ENCODE assay signal across 8 mouse cellular contexts in genomic region chr12:16639078-16639771, GRCm38 (mm10). TPM values are rescaled to one million over a fixed set of nuclear protein-coding genes. Genes with fewer than 3 reads are reported as not detected.
DNase-seq lines count a peak whose midpoint lies in the region; ATAC-seq and TF ChIP-seq lines count a peak whose summit lies in the region.

No protein-coding gene starts in this region.

- no peaks in the 10 kb centered on the region for H3K36me3 ChIP-seq in lung, postnatal 0 days (ENCODE audit: insufficient read depth, low read length)

- peak; percentile 68 for DNase-seq in gastrocnemius, adult 2 months
- DNase-seq in gastrocnemius, postnatal 4 days (ENCODE audit: low spot score in 2 of 2) = no peak
- DNase-seq in lung, postnatal 0 days (ENCODE audit: low spot score) = no peak
- no peak for DNase-seq in lung, postnatal 14 days
- DNase-seq in naive thymus-derived CD4-positive, alpha-beta T cell, adult 2 months (ENCODE audit: low read depth) = peak; percentile 25
- no peak for DNase-seq in T-cell, adult 2 months (ENCODE audit: low spot score)

- 58% methylated on average over 12 of the region's 12 CpGs for WGBS in lung, postnatal 0 days

- no peak overlapping the region for H3K9ac ChIP-seq in lung, postnatal 0 days (replicated peaks; ENCODE audit: low read depth)

- intact Hi-C loops in gastrocnemius, adult 2 months (cut with DNase I) = no loop called here

- ATAC-seq in lung, postnatal 0 days = no peak
- no peak for ATAC-seq in erythroblast, adult 5-6 weeks (replicated peaks; ENCODE audit: low FRiP score, poor library complexity, severe bottlenecking)

- H3K4me2 ChIP-seq in lung, postnatal 0 days (replicated peaks; ENCODE audit: low read depth, low read length) = no peak overlapping the region

- H3K27ac ChIP-seq in gastrocnemius, adult 2 months = peak overlapping the region; percentile 90
- H3K27ac ChIP-seq in lung, postnatal 0 days (ENCODE audit: low read length) = no peak overlapping the region
- H3K27ac ChIP-seq in cortical plate, adult 2 months (ENCODE audit: insufficient read depth, low read length) = no peak overlapping the region

- no peaks in the 10 kb centered on the region for H3K27me3 ChIP-seq in lung, postnatal 0 days (replicated peaks; ENCODE audit: insufficient read depth, low read length)

- no peaks in the 10 kb centered on the region for H3K9me3 ChIP-seq in lung, postnatal 0 days (ENCODE audit: low read length)

- H3K4me1 ChIP-seq in lung, postnatal 0 days (ENCODE audit: insufficient read depth, low read depth, low read length) = no peaks in the 10 kb centered on the region
- H3K4me1 ChIP-seq in cortical plate, adult 2 months (ENCODE audit: control insufficient read depth, insufficient read depth, low read length) = no peaks in the 10 kb centered on the region

- no peak for TF ChIP-seq EP300 in lung, postnatal 0 days (IDR thresholded peaks at IDR 0.05)

- peak overlapping the region; percentile 51 for H3K4me3 ChIP-seq in gastrocnemius, adult 2 months
- no peak overlapping the region for H3K4me3 ChIP-seq in lung, postnatal 0 days (ENCODE audit: low read depth, low read length)
- H3K4me3 ChIP-seq in cortical plate, adult 2 months (ENCODE audit: insufficient read depth, low read length) = no peak overlapping the region

- no peak for TF ChIP-seq POLR2A in cortical plate, adult 2 months (IDR thresholded peaks at IDR 0.05; ENCODE audit: extremely low read depth, insufficient read depth, low read length)

- peak; percentile 63 for TF ChIP-seq CTCF in gastrocnemius, adult 2 months (IDR thresholded peaks at IDR 0.05)
- peak; percentile 54 for TF ChIP-seq CTCF in lung, postnatal 0 days (IDR thresholded peaks at IDR 0.05)
- TF ChIP-seq CTCF in cortical plate, adult 2 months (IDR thresholded peaks at IDR 0.05; ENCODE audit: extremely low read depth, insufficient read depth, low read length) = peak; percentile 14; the same call in 1 of the 2 replicates

RNA-seq across cellular contexts. Expression of gene Ntsr2, which starts 14.0 kb away (rescaled TPM):
- 1 to 10 TPM; 2.2 to 4.2 TPM for total RNA-seq in gastrocnemius, adult 2 months (2021)
- total RNA-seq in gastrocnemius, postnatal 4 days (2021) = 1 to 10 TPM in 1 of 2 experiments, under 1 TPM in 1; 0.83 to 1.2 TPM
- polyA plus RNA-seq in lung, postnatal 0 days (2015; fragmentation: Nextera tagmentation; extraction: Ambion mirVana) = 0.39 and 0.48 TPM in 2 replicates
- polyA plus RNA-seq in cortical plate, adult 2 months (2012; rRNA removed) = 316 and 321 TPM in 2 replicates
- total RNA-seq in erythroblast, adult 5-6 weeks (2015; ENCODE audit: low replicate concordance) = not detected in 2 replicates
- not detected in 2 replicates for total RNA-seq in erythroblast, adult 5-6 weeks (2017; ENCODE audit: low replicate concordance)

RNA-seq across cellular contexts. Expression of gene Lpin1, which starts 28.5 kb away (rescaled TPM):
- total RNA-seq in gastrocnemius, adult 2 months (2021) = 100 to 1,000 TPM; 279 to 395 TPM
- total RNA-seq in gastrocnemius, postnatal 4 days (2021) = 10 to 100 TPM; 24.8 to 27.1 TPM
- polyA plus RNA-seq in lung, postnatal 0 days (2015; fragmentation: Nextera tagmentation; extraction: Ambion mirVana) = 7.3 and 9.0 TPM in 2 replicates
- 18.1 and 18.9 TPM in 2 replicates for polyA plus RNA-seq in cortical plate, adult 2 months (2012; rRNA removed)
- 3.3 and 3.6 TPM in 2 replicates for total RNA-seq in erythroblast, adult 5-6 weeks (2015; ENCODE audit: low replicate concordance)
- 3.8 and 4.2 TPM in 2 replicates for total RNA-seq in erythroblast, adult 5-6 weeks (2017; ENCODE audit: low replicate concordance)

Comparison
In these comparisons a context has a peak if more than half of its experiments do, and no peak if none do; other contexts are left out.
1. DNase-seq: peak in gastrocnemius, adult 2 months (single experiment) and naive thymus-derived CD4-positive, alpha-beta T cell, adult 2 months (single experiment); none in gastrocnemius, postnatal 4 days (0 of 2), lung, postnatal 0 days (single experiment), lung, postnatal 14 days (single experiment) and T-cell, adult 2 months (single experiment).
2. RNA of gene Lpin1, which starts 28.5 kb away (total RNA-seq): 279 to 395 TPM in gastrocnemius, adult 2 months; 24.8 to 27.1 TPM in gastrocnemius, postnatal 4 days and 3.3 to 4.2 TPM in erythroblast, adult 5-6 weeks; every median in the first group is over 4 times any median in the second.
3. Peak in every context shown above with its lines, with median percentiles within 50 percentile points of each other: CTCF ChIP-seq.